ENCODE assay signal across 9 mouse cellular contexts in genomic region chr19:44754461-44755377, GRCm38 (mm10). TPM values are rescaled to one million over a fixed set of nuclear protein-coding genes. Genes with fewer than 3 reads are reported as not detected.
DNase-seq lines count a peak whose midpoint lies in the region; ATAC-seq and TF ChIP-seq lines count a peak whose summit lies in the region.
"Had no signal": no experiment of that assay in that cellular context is flagged by ENCODE, and none has a peak within 500 bp of the region (broad histone marks: within the 10 kb centered on the region; RNA-seq: fewer than 3 reads in every experiment).

No protein-coding gene starts in this region.

- H3K4me1 ChIP-seq in testis, adult 2 months (ENCODE audit: control insufficient read depth, insufficient read depth, low read length): peaks cover 35% of the 10 kb centered on the region
- H3K4me1 ChIP-seq in forebrain, embryonic 16.5 days (replicated peaks; ENCODE audit: control insufficient read depth, insufficient read depth, low read length): peaks cover 28% of the 10 kb centered on the region

- TF ChIP-seq POLR2A in testis, adult 2 months (IDR thresholded peaks at IDR 0.05; ENCODE audit: control insufficient read depth, low read depth, low read length): no peak

- H3K4me3 ChIP-seq in testis, adult 2 months (ENCODE audit: control insufficient read depth, low read depth, low read length): peak overlapping the region; percentile 25; the same call in 1 of the 2 replicates
- no peak overlapping the region for H3K4me3 ChIP-seq in forebrain, embryonic 16.5 days (replicated peaks; ENCODE audit: low read length)

- 0 out of 2 replicates have a peak, but pooled peaks have one; percentile 26 for ATAC-seq in forebrain, embryonic 16.5 days
- ATAC-seq in megakaryocyte progenitor cell, adult 5-6 weeks (replicated peaks; ENCODE audit: poor library complexity): peak; percentile 49; the same call in 1 of the 2 replicates

- peak; percentile 32 to 41 for DNase-seq in cerebellum, adult 18-20 months
- DNase-seq in cerebellum, adult 11-12 months: no peak
- no peak for DNase-seq in testis, postnatal 14 days (ENCODE audit: low spot score)
- peak; percentile 90 for DNase-seq in kidney, adult 9 months
- DNase-seq in urinary bladder, postnatal 36 days (ENCODE audit: low spot score in 2 of 2): no peak

- H3K9ac ChIP-seq in forebrain, embryonic 16.5 days (replicated peaks; ENCODE audit: low read depth, low read length): no peak overlapping the region

- H3K9me3 ChIP-seq in forebrain, embryonic 16.5 days (ENCODE audit: control insufficient read depth, low read length): no peaks in the 10 kb centered on the region

- 1% methylated on average over 16 of the region's 16 CpGs for WGBS in forebrain, embryonic 16.5 days

- H3K36me3 ChIP-seq in testis, adult 2 months (ENCODE audit: control insufficient read depth, insufficient read depth, low read length): no peaks in the 10 kb centered on the region
- H3K36me3 ChIP-seq in forebrain, embryonic 16.5 days (ENCODE audit: control insufficient read depth, insufficient read depth): no peaks in the 10 kb centered on the region

- peaks cover 31% of the 10 kb centered on the region for H3K27me3 ChIP-seq in testis, adult 2 months (ENCODE audit: control insufficient read depth, insufficient read depth, low read length)
- peaks cover 67% of the 10 kb centered on the region for H3K27me3 ChIP-seq in forebrain, embryonic 16.5 days (replicated peaks; ENCODE audit: control insufficient read depth, insufficient read depth, low read length)

- peak; percentile 71; the same call in 1 of the 2 replicates for TF ChIP-seq CTCF in testis, adult 2 months (IDR thresholded peaks at IDR 0.05; ENCODE audit: control insufficient read depth, insufficient read depth, insufficient replicate concordance, low read depth, low read length)

- no peak overlapping the region for H3K27ac ChIP-seq in testis, adult 2 months (ENCODE audit: control insufficient read depth, insufficient read depth, low read depth, low read length)
- H3K27ac ChIP-seq in forebrain, embryonic 16.5 days (ENCODE audit: low read length): no peak overlapping the region

- H3K4me2 ChIP-seq in forebrain, embryonic 16.5 days (ENCODE audit: low read length): no peak overlapping the region

RNA-seq across cellular contexts. Expression of gene Pax2, which starts 1.1 kb away (rescaled TPM):
- polyA plus RNA-seq in testis, adult 2 months (2012; rRNA removed): 2.7 and 5.4 TPM in 2 replicates
- polyA plus RNA-seq in forebrain, embryonic 16.5 days (2015; fragmentation: Nextera tagmentation; extraction: Ambion mirVana): 0.07 TPM in 1 of 2 replicates, not detected in the other
- total RNA-seq in megakaryocyte progenitor cell, adult 5-6 weeks (2015): not detected in 2 replicates
- total RNA-seq in megakaryocyte progenitor cell, adult 5-6 weeks (2017): not detected in 2 replicates
- total RNA-seq: gastrocnemius, postnatal 4 days had no signal

Comparison
In these comparisons a context has a peak if more than half of its experiments do, and no peak if none do; other contexts are left out.
1. DNase-seq: peak in cerebellum, adult 18-20 months (2 of 2) and kidney, adult 9 months (single experiment); none in cerebellum, adult 11-12 months (single experiment), testis, postnatal 14 days (single experiment) and urinary bladder, postnatal 36 days (0 of 2).